Mouse (Mus musculus) neural tube, embryonic 12.5 days (tissue): ENCODE measurements at regions not wholly inside any gene's neighbourhood (a gene's known extent, or its start where the extent isn't known, plus 50 kb on each side); places are given as distances from the start of the nearest gene placed in this dataset.
"Not testable (repeated sequence)": the region's sequence is repeated elsewhere in the genome, so short reads cannot be mapped to it uniquely, and the experiment has no call there.

Source experiments
- ATAC-seq: fragments of 200-750 bp; cut with Nextera tagmentation; 2 replicates; pipeline ENCODE4 v1.8.0; 2017; ENCODE audit warnings: low read depth, mild to moderate bottlenecking, moderate TSS enrichment, moderate library complexity; ENCODE audit not compliant: low FRiP score
- H3K27ac ChIP-seq: fragments of 300-500 bp; sonication (generic); 2 replicates; pipeline ENCODE4 v1.5.1; 2016
- H3K27me3 ChIP-seq: fragments of 300-500 bp; sonication (generic); replicated peaks from 2 replicates; pipeline ENCODE4 v1.6.1; 2016; ENCODE audit warnings: mild to moderate bottlenecking
- H3K36me3 ChIP-seq: fragments of 300-500 bp; sonication (generic); 2 replicates; pipeline ENCODE4 v1.6.1; 2016; ENCODE audit warnings: mild to moderate bottlenecking
- H3K4me1 ChIP-seq: fragments of 300-500 bp; sonication (generic); 2 replicates; pipeline ENCODE4 v1.6.1; 2016
- H3K4me2 ChIP-seq: fragments of 300-500 bp; sonication (generic); replicated peaks from 2 replicates; pipeline ENCODE4 v1.6.1; 2016; ENCODE audit warnings: mild to moderate bottlenecking
- H3K4me3 ChIP-seq: fragments of 300-500 bp; sonication (generic); 2 replicates; pipeline ENCODE4 v1.5.1; 2016
- H3K9ac ChIP-seq: fragments of 300-500 bp; sonication (generic); 2 replicates; pipeline ENCODE4 v1.6.1; 2016; ENCODE audit warnings: mild to moderate bottlenecking
- H3K9me3 ChIP-seq: fragments of 300-500 bp; sonication (generic); 2 replicates; pipeline ENCODE4 v1.6.1; 2016; ENCODE audit warnings: mild to moderate bottlenecking
- WGBS: fragments of 180-500 bp; shearing (Covaris S2); methylation state at CpG from one replicate; pipeline ENCODE4 v1.1.7; 2016; 5-methylcytosine and 5-hydroxymethylcytosine counted together

GRCm38 (mm10) chr7:111185954-111186353 lies 103.1 kb upstream of the Eif4g2 start:
- Histone ChIP-seq H3K9me3 (no peaks in the 10 kb centered on the region), H3K9ac (no peak overlapping the region), H3K27me3 (no peaks in the 10 kb centered on the region), H3K4me3 (no peak overlapping the region), H3K4me1 (no peaks in the 10 kb centered on the region), H3K36me3 (no peaks in the 10 kb centered on the region), H3K4me2 (no peak overlapping the region), H3K27ac (no peak overlapping the region)
- no peak for ATAC-seq
- 85% methylated on average over 7 of the region's 7 CpGs for whole genome bisulfite sequencing

- Histone ChIP-seq H3K27me3 (no peaks in the 10 kb centered on the region), H3K27ac (no peak overlapping the region), H3K4me3 (no peak overlapping the region), H3K36me3 (no peaks in the 10 kb centered on the region), H3K9me3 (no peaks in the 10 kb centered on the region), H3K4me1 (peaks cover 6% of the 10 kb centered on the region; the same call in 1 of the 2 replicates), H3K9ac (no peak overlapping the region), H3K4me2 (no peak overlapping the region)
- no peak for ATAC-seq
- WGBS = 71% methylated on average over 3 of the region's 3 CpGs
Measured at GRCm38 (mm10) chr7:111183512-111183911, 100.7 kb upstream of the Eif4g2 start.

- H3K27ac ChIP-seq = no peak overlapping the region
- H3K9ac ChIP-seq = no peak overlapping the region
- no peak overlapping the region for H3K4me2 ChIP-seq
- H3K4me3 ChIP-seq = no peak overlapping the region
- H3K9me3 ChIP-seq = no peaks in the 10 kb centered on the region
- no peaks in the 10 kb centered on the region for H3K27me3 ChIP-seq
- no peaks in the 10 kb centered on the region for H3K36me3 ChIP-seq
- peaks cover 6% of the 10 kb centered on the region; the same call in 1 of the 2 replicates for H3K4me1 ChIP-seq
- ATAC-seq = 0 out of 2 replicates have a peak, but pooled peaks have one; percentile 29
- WGBS = 73% methylated on average over 3 of the region's 3 CpGs
Measured at GRCm38 (mm10) chr7:111182319-111182718, 99.5 kb upstream of the Eif4g2 start.

GRCm38 (mm10) chr7:111179401-111180271 lies 96.8 kb upstream of the Eif4g2 start:
- 0 out of 2 replicates have a peak, but pooled peaks have one; percentile 17 for ATAC-seq
- Histone ChIP-seq H3K4me1 (peaks cover 6% of the 10 kb centered on the region; the same call in 1 of the 2 replicates), H3K27me3 (no peaks in the 10 kb centered on the region), H3K9me3 (no peaks in the 10 kb centered on the region), H3K4me2 (no peak overlapping the region), H3K27ac (no peak overlapping the region), H3K4me3 (no peak overlapping the region), H3K36me3 (no peaks in the 10 kb centered on the region), H3K9ac (no peak overlapping the region)
- WGBS = 64% methylated on average over 7 of the region's 7 CpGs

GRCm38 (mm10) chr7:111174393-111175124 lies 91.7 kb upstream of the Eif4g2 start:
- 88% methylated on average over 9 of the region's 9 CpGs for WGBS
- ATAC-seq = no peak
- Histone ChIP-seq H3K9me3 (no peaks in the 10 kb centered on the region), H3K9ac (no peak overlapping the region), H3K27ac (no peak overlapping the region), H3K4me3 (no peak overlapping the region), H3K4me2 (no peak overlapping the region), H3K36me3 (no peaks in the 10 kb centered on the region), H3K27me3 (no peaks in the 10 kb centered on the region), H3K4me1 (peaks cover 3% of the 10 kb centered on the region; the same call in 1 of the 2 replicates)

GRCm38 (mm10) chr7:111172061-111172460 lies 89.2 kb upstream of the Eif4g2 start:
- Histone ChIP-seq H3K9me3 (no peaks in the 10 kb centered on the region), H3K4me1 (no peaks in the 10 kb centered on the region), H3K27ac (no peak overlapping the region), H3K27me3 (no peaks in the 10 kb centered on the region), H3K9ac (no peak overlapping the region), H3K4me3 (no peak overlapping the region), H3K36me3 (no peaks in the 10 kb centered on the region), H3K4me2 (no peak overlapping the region)
- no peak for ATAC-seq
- 91% methylated on average over 2 of the region's 2 CpGs for WGBS

GRCm38 (mm10) chr7:111168546-111169233 lies 85.9 kb upstream of the Eif4g2 start:
- not testable (repeated sequence) for H3K27me3 ChIP-seq

GRCm38 (mm10) chr7:111164994-111165393 lies 82.2 kb upstream of the Eif4g2 start:
- Histone ChIP-seq H3K27me3 (no peaks in the 10 kb centered on the region), H3K4me1 (no peaks in the 10 kb centered on the region), H3K27ac (no peak overlapping the region), H3K4me3 (no peak overlapping the region), H3K9ac (no peak overlapping the region), H3K9me3 (no peaks in the 10 kb centered on the region), H3K36me3 (no peaks in the 10 kb centered on the region), H3K4me2 (no peak overlapping the region)
- 86% methylated on average over 3 of the region's 3 CpGs for WGBS
- no peak for ATAC-seq

More at GRCm38 (mm10) chr7:111168546-111169233, 85.9 kb upstream of the Eif4g2 start:
- not testable (repeated sequence) for H3K4me3 ChIP-seq, ATAC-seq, H3K36me3 ChIP-seq, H3K27ac ChIP-seq, H3K9me3 ChIP-seq, H3K4me2 ChIP-seq, H3K9ac ChIP-seq, H3K4me1 ChIP-seq
- WGBS = 98% methylated on average over 3 of the region's 3 CpGs

- WGBS = 92% methylated on average over 3 of the region's 3 CpGs
- Histone ChIP-seq H3K4me2 (no peak overlapping the region), H3K4me3 (no peak overlapping the region), H3K9ac (no peak overlapping the region), H3K27ac (no peak overlapping the region), H3K9me3 (no peaks in the 10 kb centered on the region), H3K4me1 (no peaks in the 10 kb centered on the region), H3K36me3 (no peaks in the 10 kb centered on the region), H3K27me3 (no peaks in the 10 kb centered on the region)
- no peak for ATAC-seq
Measured at GRCm38 (mm10) chr7:111164276-111164675, 81.4 kb upstream of the Eif4g2 start.

- Histone ChIP-seq H3K4me3 (no peak overlapping the region), H3K27ac (no peak overlapping the region), H3K27me3 (no peaks in the 10 kb centered on the region), H3K4me2 (no peak overlapping the region), H3K9me3 (no peaks in the 10 kb centered on the region), H3K9ac (no peak overlapping the region), H3K4me1 (no peaks in the 10 kb centered on the region), H3K36me3 (no peaks in the 10 kb centered on the region)
- 46% methylated on average over 3 of the region's 3 CpGs for WGBS
- no peak for ATAC-seq
Measured at GRCm38 (mm10) chr7:111163861-111164260, 81.0 kb upstream of the Eif4g2 start.

- Histone ChIP-seq H3K9ac (no peak overlapping the region), H3K9me3 (no peaks in the 10 kb centered on the region), H3K4me1 (no peaks in the 10 kb centered on the region), H3K4me3 (no peak overlapping the region), H3K27me3 (no peaks in the 10 kb centered on the region), H3K27ac (no peak overlapping the region), H3K4me2 (no peak overlapping the region), H3K36me3 (no peaks in the 10 kb centered on the region)
- no peak for ATAC-seq
- 84% methylated on average over 8 of the region's 8 CpGs for WGBS
Measured at GRCm38 (mm10) chr7:111163321-111163720, 80.5 kb upstream of the Eif4g2 start.

- H3K27me3 ChIP-seq = no peaks in the 10 kb centered on the region
- H3K4me1 ChIP-seq = peaks cover 9% of the 10 kb centered on the region
- no peak overlapping the region for H3K27ac ChIP-seq
- no peak overlapping the region for H3K4me2 ChIP-seq
- H3K9me3 ChIP-seq = no peaks in the 10 kb centered on the region
- WGBS = 68% methylated on average over 6 of the region's 6 CpGs
- H3K4me3 ChIP-seq = no peak overlapping the region
- no peak overlapping the region for H3K9ac ChIP-seq
- no peaks in the 10 kb centered on the region for H3K36me3 ChIP-seq
- ATAC-seq = no peak
Measured at GRCm38 (mm10) chr7:111158791-111159286, 76.0 kb upstream of the Eif4g2 start.
